Mouse (Mus musculus) cerebellum, postnatal 4 days (tissue): ENCODE data around the gene Dock4.

Experiments used
- DNase-seq, 2 experiments: peaks; one replicate each; pipeline ENCODE4 v3.0.0; 2022; ENCODE audit warnings: low spot score in 2 of 2, mixed read lengths in 1 of 2

Gene Dock4

DNA sequence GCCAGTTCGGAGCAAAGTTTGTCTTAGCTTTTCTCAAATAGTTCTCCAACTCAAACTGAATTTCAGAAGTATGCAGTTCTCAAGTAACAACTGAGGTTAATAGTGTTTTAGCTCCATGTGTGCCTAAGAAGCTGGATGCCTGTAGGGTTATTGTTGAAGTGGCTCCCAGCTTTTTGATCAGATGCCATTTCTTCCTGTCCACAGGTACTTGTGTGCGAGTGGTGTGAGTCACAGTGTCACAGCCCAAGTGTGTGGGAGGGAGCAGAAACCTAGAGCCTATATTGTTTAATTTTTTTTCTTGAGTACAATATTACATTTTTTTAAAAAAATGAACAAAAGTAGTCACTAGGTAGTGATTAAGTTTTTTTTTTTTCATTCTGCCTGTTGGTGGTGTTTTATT is 313.5 kb downstream of the Dock4 start:
- no peak for DNase-seq

DNA sequence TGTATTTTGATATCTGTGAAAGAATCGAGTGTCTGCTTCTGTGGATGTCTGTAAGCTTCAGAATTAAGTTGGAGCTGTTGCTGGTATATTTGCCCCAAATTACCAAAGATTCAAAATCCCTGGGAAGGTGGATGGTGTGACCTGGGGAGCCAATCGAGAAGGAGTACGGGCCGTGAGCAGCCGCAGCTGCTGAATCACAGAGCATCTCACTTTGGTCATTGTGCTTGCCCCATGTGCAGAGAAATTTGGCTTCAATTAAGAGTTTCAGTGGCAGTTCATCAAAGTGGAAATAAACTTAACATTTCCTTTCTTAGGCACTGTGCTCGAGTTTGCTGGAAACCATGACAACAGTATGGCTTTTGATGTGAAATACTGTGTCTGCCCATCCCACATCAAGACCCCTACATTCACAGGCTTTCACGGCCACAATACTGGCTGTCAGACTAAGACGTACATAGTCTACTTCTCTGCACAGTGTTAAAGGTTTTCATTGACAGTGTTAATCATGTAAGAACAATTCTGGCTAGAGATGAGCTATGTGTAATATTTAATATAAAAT is 321.6 kb downstream of the Dock4 start:
- DNase-seq = no peak

DNA sequence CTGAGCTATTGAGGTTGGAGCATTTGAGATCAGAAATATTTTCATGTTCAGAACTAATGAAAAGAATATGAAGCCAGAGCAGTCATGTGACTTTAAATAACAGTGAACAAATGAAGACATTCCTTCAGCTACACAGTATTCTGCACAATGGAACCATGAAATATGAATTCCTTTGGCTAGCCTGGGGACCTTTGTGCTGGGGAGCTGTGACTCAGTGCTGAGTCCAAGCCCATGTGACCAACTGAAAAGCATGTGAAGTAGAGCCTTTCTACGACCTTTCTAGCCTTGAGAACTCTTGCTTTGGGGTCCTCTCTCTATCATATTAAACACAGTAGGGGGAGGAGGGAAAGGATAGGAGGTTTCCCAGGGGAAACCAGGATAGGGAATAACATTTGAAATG is 327.3 kb downstream of the Dock4 start:
- DNase-seq = no peak

GRCm38 (mm10) chr12:40781554-40781953 is 335.8 kb downstream of the Dock4 start:
- DNase-seq = no peak

DNA sequence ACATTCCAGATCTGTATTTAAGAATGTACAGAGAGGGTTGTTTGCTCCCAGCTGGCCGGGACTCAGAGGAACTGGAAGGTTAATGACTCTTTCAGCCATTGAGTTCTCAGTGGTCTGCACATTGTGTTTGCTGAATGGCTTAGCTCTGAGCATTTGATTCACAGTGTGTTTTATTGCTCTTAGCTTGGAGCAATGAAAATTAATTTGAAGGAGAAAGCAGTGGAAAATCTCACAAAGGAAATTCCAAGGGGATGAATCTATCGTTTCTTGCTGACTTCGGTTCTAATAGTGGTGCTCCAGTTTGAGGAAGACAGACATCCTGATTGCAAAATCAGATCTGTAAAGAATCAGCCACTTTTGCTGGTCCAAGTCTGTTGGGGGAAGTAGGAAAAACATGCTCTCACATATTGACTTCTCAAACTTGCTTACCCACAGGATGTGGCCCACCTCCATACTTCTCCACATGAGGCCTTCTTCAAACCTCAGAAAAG is 342.9 kb downstream of the Dock4 start:
- no peak for DNase-seq

GRCm38 (mm10) chr12:40789379-40790361 is 343.9 kb downstream of the Dock4 start:
- DNase-seq = no peak

GRCm38 (mm10) chr12:40791221-40791620 is 345.5 kb downstream of the Dock4 start:
- no peak for DNase-seq

- DNase-seq = no peak
These were observed 346.5 kb downstream of the Dock4 start for GRCm38 (mm10) chr12:40792184-40792650.

DNA sequence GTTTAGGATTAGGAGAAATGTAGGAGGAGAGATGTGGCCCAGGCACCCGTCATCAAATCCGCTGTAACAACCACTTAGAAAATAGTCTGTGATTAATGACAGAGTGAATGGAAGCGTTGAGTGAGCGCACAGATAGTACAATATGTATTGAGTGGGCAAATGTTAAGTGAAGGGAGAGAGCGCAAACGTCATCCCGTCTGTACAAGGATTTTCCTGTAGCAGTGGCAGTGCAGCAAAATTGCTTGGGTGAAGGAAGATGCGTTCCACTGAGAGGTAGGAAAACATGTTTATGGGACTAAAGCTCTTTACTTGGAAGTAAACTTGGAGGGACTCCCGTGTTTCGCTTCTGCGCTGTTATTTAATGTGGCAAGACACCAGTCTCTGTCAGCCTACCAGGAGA is 348.3 kb downstream of the Dock4 start:
- no peak for DNase-seq

- no peak for DNase-seq
These were observed 349.0 kb downstream of the Dock4 start for GRCm38 (mm10) chr12:40794756-40795155.

DNA sequence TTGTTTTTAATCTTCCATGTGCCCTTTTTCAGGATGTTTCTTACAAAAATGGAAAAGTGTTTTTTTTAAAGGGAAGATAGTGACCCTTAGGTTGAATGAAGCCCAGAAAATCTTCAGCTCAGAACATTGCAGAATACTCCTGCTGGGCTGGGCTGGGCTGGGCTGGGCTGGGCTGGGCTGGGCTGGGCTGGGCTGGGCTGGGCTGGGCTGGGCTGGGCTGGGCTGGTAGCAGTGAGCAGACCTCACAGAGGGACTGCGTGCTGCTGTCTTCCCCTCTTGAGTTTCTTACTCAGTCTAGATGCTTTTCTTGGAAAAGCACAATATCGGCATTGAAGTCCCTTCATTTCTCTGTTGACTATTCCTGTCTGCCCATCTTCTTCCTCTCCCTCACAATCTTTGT is 350.0 kb downstream of the Dock4 start:
- no peak for DNase-seq

GRCm38 (mm10) chr12:40796813-40797491 is 351.2 kb downstream of the Dock4 start:
- DNase-seq = no peak

- no peak for DNase-seq
These were observed 352.0 kb downstream of the Dock4 start for GRCm38 (mm10) chr12:40797561-40798343.

- no peak for DNase-seq
These were observed 352.7 kb downstream of the Dock4 start for GRCm38 (mm10) chr12:40798344-40799017.

GRCm38 (mm10) chr12:40801456-40801855 is 355.7 kb downstream of the Dock4 start:
- DNase-seq = no peak

DNA sequence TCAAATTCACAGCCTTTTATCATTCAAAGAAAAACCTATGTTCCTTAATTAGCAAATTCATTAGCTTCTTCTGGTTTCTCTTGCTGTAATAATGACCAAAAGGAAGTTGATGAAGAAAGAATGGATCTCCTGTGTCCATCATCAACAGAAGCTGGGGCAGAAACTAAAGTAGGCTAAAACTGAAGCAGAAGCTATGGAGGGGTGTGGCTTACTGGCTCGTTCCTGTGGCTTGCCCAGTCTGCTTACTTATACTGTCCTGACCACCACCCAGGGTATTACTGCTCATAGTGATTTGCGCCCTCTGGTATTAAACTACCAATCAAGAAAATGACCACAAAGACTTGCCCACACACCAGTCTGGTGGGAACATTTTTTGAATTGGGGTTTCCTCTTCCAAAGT is 359.5 kb downstream of the Dock4 start:
- no peak for DNase-seq

- DNase-seq = no peak
These were observed 362.2 kb downstream of the Dock4 start for GRCm38 (mm10) chr12:40807916-40808315.

DNA sequence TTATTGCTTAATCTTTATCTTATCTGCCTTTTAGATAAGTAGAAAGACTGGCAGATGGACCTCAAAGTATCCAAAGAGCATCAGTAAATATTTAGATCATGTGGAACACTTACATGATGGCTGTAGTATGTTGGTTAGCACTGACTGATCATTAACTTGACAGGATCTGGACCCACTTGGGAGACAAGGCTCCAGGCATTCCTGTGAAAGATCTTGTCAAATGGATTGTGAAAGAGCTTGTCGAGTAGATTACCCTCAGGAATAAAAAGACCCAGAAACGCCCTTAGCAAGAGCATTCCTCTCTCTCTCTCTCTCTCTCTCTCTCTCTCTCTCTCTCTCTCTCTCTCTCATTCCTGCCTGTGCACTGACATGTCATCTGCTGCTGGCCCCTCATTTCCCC is 367.7 kb downstream of the Dock4 start:
- no peak for DNase-seq

DNA sequence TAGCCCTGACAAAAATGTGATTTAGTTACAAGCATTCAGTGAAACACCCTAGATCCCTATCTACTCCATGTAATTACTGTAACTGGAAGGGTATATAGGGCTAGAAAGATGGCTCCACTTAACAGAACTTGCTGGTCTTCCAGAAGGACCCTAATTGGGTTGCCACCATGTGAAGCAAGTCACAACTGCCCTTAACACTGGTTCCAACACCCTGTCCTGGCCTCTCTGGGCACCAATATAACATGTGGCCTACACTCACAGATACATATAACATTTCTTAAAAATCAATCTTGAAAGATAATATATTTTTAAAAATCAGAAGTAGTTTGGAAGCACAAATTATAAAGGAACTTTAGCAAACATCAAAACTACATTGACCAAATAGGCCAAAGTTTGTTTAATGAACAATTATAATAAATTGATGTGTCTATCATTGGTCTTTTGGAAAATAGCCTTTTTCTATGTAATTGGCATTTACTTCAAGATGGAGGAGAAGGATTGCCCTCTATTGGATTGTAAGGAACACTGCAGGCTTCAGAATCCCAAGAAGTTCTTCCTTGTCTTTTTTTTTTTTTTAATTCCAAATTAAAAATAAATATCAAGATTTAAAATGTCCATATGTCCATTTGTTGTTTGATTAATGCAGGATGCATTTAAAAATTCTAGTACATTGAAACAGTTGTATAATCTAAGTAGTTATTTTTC is 369.1 kb downstream of the Dock4 start:
- DNase-seq = no peak

- DNase-seq = no peak
These were observed 372.4 kb downstream of the Dock4 start for GRCm38 (mm10) chr12:40818046-40818708.
